Mouse (Mus musculus) left cerebral cortex, postnatal 36 days (tissue): ENCODE measurements around the gene Pxmp4. TPM values are rescaled to one million over a fixed set of nuclear protein-coding genes. Genes with fewer than 3 reads are reported as not detected.
A peak's percentile ranks its signal among the peaks of the same experiment; 100 is the strongest.

Experiments
- DNase-seq, 2 experiments: peaks; one replicate each; pipeline ENCODE4 v3.0.0; 2021 to 2022; ENCODE audit warnings: low spot score in 2 of 2, mixed read lengths in 1 of 2
- intact Hi-C: fragments of 180-260 bp; cut with DNase I; formaldehyde crosslinking; loops from one replicate; pipeline ENCODE4 v1.15.1; 2025
- total RNA-seq, 2 experiments: library from RNA; stranded (reverse); gene quantifications; 2 replicates each; pipeline ENCODE4 v1.2.3; 2021

Pxmp4 gene
- 10 to 100 TPM; 12.4 to 13.9 TPM for total RNA-seq

- intact Hi-C loops, result no loop called here
- DNase-seq, result peak; percentile 98 to 99
These were observed at the start of gene Pxmp4 for GRCm38 (mm10) chr2:154603638-154604153. TSS of gene Pxmp4 (minus strand) at chr2:154603708.

- DNase-seq, result no peak
These were observed 47.9 kb upstream of the Pxmp4 start, which contains the start of gene Chmp4b for GRCm38 (mm10) chr2:154651363-154651762. TSS of gene Chmp4b (plus strand) at chr2:154651705.

DNA sequence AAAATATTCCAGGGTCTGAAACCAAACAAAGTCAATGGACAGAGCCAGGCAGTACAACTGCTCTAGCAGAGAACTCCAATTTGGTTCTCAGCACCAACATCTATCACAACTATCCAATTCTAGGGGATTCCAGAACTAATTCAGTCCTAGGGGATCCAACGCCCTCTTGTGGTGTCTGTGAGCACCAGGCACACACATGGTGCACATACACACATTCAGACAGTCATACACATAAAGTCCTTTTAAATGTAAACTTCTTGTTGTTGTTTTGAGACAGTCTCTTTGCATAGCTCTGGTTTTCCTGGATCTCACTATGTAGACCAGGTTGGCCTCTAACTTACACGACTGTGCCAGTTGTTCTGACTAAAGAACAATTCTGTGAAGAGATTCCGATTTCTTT is 46.9 kb upstream of the Pxmp4 start:
- no peak for DNase-seq
- intact Hi-C loops, result no loop called here

More at GRCm38 (mm10) chr2:154651363-154651762, 47.9 kb upstream of the Pxmp4 start, which contains the start of gene Chmp4b:
- intact Hi-C loops, result no loop called here

DNA sequence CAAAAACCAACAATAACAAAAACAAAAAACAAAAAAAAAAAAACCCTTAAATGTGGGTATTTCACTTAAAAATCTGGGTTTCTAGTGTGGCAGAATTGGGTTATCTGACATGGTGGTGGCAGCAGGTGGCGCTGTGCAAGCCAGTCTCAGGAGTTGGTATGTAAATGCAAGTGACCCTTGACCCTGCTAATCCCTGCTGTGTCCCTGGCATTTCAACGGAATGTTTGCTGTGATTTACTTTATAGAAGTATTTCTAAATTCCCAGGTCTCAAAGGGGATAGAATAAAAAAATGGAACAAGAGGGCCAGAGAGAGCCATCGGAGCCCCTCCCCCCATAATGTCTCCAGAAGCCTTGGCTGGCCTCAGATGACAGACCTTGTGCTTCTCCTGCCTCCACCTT is 44.6 kb upstream of the Pxmp4 start:
- intact Hi-C loops, result loop anchor here (5.0 kb wide), 1 partner anchor 204 kb away; no protein-coding TSS in a partner anchor
- DNase-seq, result no peak

- no peak for DNase-seq
- intact Hi-C loops, result loop anchor here (5.0 kb wide), 1 partner anchor 206 kb away; no protein-coding TSS in a partner anchor
These were observed 43.1 kb upstream of the Pxmp4 start for GRCm38 (mm10) chr2:154646634-154647033.

DNA sequence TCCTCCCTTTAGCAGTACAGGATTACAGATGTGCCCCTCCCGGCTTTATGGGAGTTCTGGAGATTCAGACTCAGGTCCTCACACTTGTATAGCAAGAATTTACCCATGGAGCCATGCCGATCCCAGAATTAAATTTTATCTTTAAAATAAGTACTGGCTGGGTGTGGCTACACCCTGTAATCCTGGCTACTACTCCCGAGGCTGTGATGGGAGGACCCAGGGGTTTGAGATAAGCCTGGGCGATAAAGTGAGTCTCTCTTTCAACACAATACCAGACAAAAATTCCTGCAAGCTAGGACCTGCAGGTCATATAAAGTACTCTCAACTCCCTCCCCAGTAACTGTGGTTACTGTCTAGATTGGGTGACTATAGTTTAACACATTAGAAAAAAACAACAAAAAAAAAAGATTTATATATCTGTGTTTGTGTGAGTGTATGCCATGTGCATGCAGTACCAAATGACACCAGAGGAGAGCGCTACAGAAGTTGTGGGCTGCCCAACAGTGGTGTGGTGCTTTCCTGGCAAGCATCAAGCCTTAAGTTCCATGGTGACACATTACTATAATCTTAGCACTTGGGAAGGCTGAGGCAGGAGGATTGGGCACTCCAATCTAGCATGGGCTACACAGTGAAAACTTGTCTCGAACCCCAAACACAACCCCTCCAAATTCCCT is 39.3 kb upstream of the Pxmp4 start:
- intact Hi-C loops, result no loop called here
- DNase-seq, result no peak

DNA sequence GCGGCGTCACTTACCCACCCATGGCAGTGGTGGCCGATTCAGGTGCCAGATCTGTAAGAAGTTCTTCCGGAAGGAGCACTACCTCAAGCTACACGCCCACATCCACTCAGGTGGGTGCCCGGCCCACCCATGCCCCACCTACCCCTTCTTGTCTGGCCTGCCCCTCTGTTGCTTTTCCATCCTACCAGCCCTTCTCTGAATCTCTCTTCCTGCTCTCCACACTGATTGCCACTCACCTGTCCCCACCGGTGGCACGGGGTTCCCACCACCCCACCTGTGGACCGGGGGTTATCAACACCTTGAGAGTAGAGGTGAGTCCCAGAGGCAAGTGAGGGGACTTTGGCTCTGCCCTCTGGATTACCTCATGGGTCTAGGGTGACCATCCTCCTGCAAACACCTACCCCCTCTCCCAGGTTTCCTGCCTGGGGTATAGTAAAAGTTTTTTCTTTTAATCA is 38.5 kb upstream of the Pxmp4 start:
- intact Hi-C loops, result no loop called here

DNA sequence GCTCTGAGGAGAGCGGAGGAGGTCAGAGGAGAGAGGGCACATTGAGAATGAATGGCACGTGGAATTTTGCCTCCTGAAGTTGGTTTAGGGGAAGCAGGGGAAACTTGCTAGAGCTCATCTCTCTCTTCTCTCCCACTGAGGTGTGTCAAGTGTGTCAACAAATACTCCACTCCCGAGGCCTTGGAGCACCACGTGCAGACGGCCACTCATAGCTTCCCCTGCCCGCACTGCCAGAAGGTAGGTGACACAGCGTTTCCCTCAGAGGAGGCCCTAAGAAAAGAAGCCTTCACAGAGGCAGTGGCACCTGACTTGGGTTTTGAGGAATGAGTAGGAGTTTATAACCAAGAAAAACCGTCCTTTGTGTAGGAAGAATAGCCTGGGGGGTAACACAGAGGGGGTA is 37.7 kb upstream of the Pxmp4 start:
- intact Hi-C loops, result no loop called here
- DNase-seq, result no peak

More for the DNA sequence above, 38.5 kb upstream of the Pxmp4 start:
- DNase-seq, result no peak

DNA sequence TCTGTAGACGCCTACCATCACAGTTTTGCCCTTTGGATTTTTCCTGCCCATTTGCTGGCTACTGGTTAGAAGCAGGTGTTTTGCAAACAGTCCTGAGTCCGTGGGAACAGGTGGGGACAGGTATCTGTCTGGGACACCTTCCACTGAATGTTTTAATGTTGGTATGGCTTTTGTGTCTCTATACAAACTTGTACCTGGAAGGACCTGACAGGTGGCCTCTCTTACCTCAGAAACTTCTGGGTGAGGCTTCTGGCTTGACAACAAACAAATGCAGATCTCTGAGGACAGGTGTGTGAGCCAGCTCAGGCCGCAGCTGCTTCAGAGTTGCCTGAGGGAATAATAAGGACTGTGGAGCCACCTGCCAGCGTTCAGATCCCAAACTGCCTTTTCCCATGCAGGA is 35.6 kb upstream of the Pxmp4 start:
- intact Hi-C loops, result no loop called here
- no peak for DNase-seq

GRCm38 (mm10) chr2:154638521-154638920 is 35.0 kb upstream of the Pxmp4 start:
- intact Hi-C loops, result no loop called here
- no peak for DNase-seq

GRCm38 (mm10) chr2:154635826-154636225 is 32.3 kb upstream of the Pxmp4 start:
- DNase-seq, result no peak
- intact Hi-C loops, result no loop called here

- DNase-seq, result no peak
- intact Hi-C loops, result no loop called here
These were observed 30.6 kb upstream of the Pxmp4 start for GRCm38 (mm10) chr2:154633876-154634644.

- intact Hi-C loops, result no loop called here
- DNase-seq, result no peak
These were observed 29.7 kb upstream of the Pxmp4 start for GRCm38 (mm10) chr2:154633039-154633742.

DNA sequence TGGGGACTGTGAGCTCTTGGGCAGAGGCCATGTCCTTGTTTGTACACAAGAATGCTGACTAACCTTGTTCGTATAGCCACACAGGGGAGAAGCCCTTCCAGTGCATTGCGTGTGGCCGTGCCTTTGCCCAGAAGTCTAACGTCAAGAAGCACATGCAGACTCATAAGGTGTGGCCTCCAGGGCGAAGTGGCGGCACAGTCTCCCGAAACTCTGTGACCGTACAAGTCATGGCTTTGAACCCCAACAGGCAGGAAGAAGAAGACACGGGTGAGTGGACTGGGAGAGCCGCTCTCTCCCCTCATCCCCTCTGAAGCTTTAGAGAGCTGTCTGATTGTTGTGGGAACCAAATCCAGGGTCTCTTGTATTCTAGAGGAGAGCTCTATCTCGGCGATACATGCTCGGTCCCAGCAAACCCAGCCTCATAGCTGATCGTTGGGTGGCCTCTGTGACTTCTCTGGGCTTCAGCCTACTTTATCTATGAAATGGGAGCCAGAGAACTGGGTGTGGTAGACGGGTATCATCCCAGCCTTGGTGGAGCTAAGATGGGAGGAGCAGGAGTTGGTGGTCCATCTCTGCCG is 28.8 kb upstream of the Pxmp4 start:
- no peak for DNase-seq
- intact Hi-C loops, result no loop called here

- intact Hi-C loops, result no loop called here
- DNase-seq, result no peak
These were observed 27.0 kb upstream of the Pxmp4 start for GRCm38 (mm10) chr2:154630531-154630930.

GRCm38 (mm10) chr2:154624137-154624536 is 20.6 kb upstream of the Pxmp4 start:
- no peak for DNase-seq
- intact Hi-C loops, result no loop called here

- no peak for DNase-seq
- intact Hi-C loops, result no loop called here
These were observed 18.2 kb upstream of the Pxmp4 start for GRCm38 (mm10) chr2:154621684-154622083.

DNA sequence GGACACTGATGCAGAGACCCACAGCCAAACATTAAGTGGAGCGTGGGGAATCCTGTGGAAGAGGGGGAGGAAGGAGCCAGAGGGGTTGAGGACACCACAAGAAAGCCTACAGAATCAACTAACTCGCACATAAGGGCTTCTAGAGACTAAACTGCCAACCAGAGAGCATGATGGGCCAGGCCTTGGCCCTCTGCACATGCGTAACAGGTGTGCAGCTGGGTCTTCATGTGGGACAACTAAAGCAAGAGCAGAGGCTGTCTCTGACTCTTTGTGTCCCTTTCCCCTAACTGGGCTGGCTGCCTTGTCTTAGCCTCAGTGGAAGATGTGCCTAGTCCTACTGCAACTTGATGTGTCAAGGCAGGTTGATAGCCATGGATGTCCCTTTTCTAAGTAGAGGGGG is 13.6 kb upstream of the Pxmp4 start:
- intact Hi-C loops, result no loop called here
- DNase-seq, result no peak

DNA sequence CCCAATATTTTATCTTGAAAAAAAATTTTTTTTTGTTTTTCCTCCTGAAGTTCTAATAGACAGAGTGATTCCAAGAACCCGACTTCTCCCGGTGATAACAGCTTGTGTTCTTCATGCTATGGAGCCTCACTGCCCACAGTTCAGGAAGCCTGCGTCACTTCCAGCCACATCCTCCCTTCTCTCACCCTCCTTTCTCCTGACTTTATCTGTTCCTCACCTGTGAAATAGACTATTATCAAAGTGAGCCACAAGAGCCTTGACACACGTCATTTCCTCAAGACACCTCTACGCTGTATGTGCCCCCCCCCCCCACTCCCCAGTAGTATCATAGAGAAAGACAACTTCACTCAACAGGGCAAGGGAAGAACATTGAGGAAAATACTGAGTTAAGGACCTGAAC is 12.2 kb upstream of the Pxmp4 start:
- intact Hi-C loops, result no loop called here

More for the DNA sequence above, 12.2 kb upstream of the Pxmp4 start:
- DNase-seq, result no peak
